27 mouse cellular contexts compared by ENCODE assay signal in genomic region chr12:9090226-9090625, GRCm38 (mm10).
A peak's percentile ranks its signal among the peaks of the same experiment; 100 is the strongest.
DNase-seq lines count a peak whose midpoint lies in the region; ATAC-seq lines count a peak whose summit lies in the region.
"Had no signal": no experiment of that assay in that cellular context is flagged by ENCODE, and none has a peak within 500 bp of the region (broad histone marks: within the 10 kb centered on the region; RNA-seq: fewer than 3 reads in every experiment).

No protein-coding gene starts in this region.

- no peaks in the 10 kb centered on the region for H3K9me3 ChIP-seq in embryonic facial prominence, embryonic 11.5 days (replicated peaks; ENCODE audit: control insufficient read depth, low read length)
- H3K9me3 ChIP-seq in embryonic facial prominence, embryonic 10.5 days, result no peaks in the 10 kb centered on the region
- H3K9me3 ChIP-seq in forebrain, embryonic 10.5 days, result no peaks in the 10 kb centered on the region
- H3K9me3 ChIP-seq in intestine, embryonic 15.5 days, result no peaks in the 10 kb centered on the region
- H3K9me3 ChIP-seq: embryonic facial prominence, embryonic 13.5 days; forebrain, embryonic 12.5 days; forebrain, embryonic 15.5 days; heart, embryonic 10.5 days; hindbrain, embryonic 12.5 days; hindbrain, embryonic 15.5 days had no signal

- H3K4me1 ChIP-seq in embryonic facial prominence, embryonic 11.5 days (ENCODE audit: control insufficient read depth, insufficient read depth, low read length), result no peaks in the 10 kb centered on the region
- H3K4me1 ChIP-seq in embryonic facial prominence, embryonic 10.5 days, result no peaks in the 10 kb centered on the region
- no peaks in the 10 kb centered on the region for H3K4me1 ChIP-seq in forebrain, embryonic 10.5 days
- no peaks in the 10 kb centered on the region for H3K4me1 ChIP-seq in intestine, embryonic 15.5 days (replicated peaks)
- H3K4me1 ChIP-seq: embryonic facial prominence, embryonic 13.5 days; forebrain, embryonic 12.5 days; forebrain, embryonic 15.5 days; heart, embryonic 10.5 days; hindbrain, embryonic 12.5 days; hindbrain, embryonic 15.5 days had no signal

- H3K4me3 ChIP-seq in embryonic facial prominence, embryonic 11.5 days (ENCODE audit: low read depth, low read length), result no peak overlapping the region
- H3K4me3 ChIP-seq in embryonic facial prominence, embryonic 10.5 days, result no peak overlapping the region
- no peak overlapping the region for H3K4me3 ChIP-seq in forebrain, embryonic 10.5 days
- no peak overlapping the region for H3K4me3 ChIP-seq in intestine, embryonic 15.5 days (replicated peaks)
- H3K4me3 ChIP-seq: embryonic facial prominence, embryonic 13.5 days; forebrain, embryonic 12.5 days; forebrain, embryonic 15.5 days; heart, adult 2 months; heart, embryonic 10.5 days; hindbrain, embryonic 12.5 days; hindbrain, embryonic 15.5 days had no signal

- H3K4me2 ChIP-seq in embryonic facial prominence, embryonic 11.5 days (ENCODE audit: low read depth, low read length), result no peak overlapping the region
- H3K4me2 ChIP-seq in intestine, embryonic 15.5 days (replicated peaks), result no peak overlapping the region
- H3K4me2 ChIP-seq: embryonic facial prominence, embryonic 13.5 days; forebrain, embryonic 12.5 days; forebrain, embryonic 15.5 days; hindbrain, embryonic 12.5 days; hindbrain, embryonic 15.5 days had no signal

- 53% methylated on average over 7 of the region's 7 CpGs for WGBS in embryonic facial prominence, embryonic 11.5 days
- 64% methylated on average over 7 of the region's 7 CpGs for WGBS in embryonic facial prominence, embryonic 10.5 days
- 80% methylated on average over 7 of the region's 7 CpGs for WGBS in forebrain, embryonic 10.5 days
- WGBS in intestine, embryonic 15.5 days, result 67% methylated on average over 7 of the region's 7 CpGs

- H3K27ac ChIP-seq in embryonic facial prominence, embryonic 11.5 days (replicated peaks; ENCODE audit: low read depth, low read length), result no peak overlapping the region
- H3K27ac ChIP-seq in embryonic facial prominence, embryonic 10.5 days (replicated peaks), result no peak overlapping the region
- no peak overlapping the region for H3K27ac ChIP-seq in forebrain, embryonic 10.5 days
- H3K27ac ChIP-seq in intestine, embryonic 15.5 days, result no peak overlapping the region
- H3K27ac ChIP-seq: embryonic facial prominence, embryonic 13.5 days; forebrain, embryonic 12.5 days; forebrain, embryonic 15.5 days; heart, adult 2 months; heart, embryonic 10.5 days; hindbrain, embryonic 12.5 days; hindbrain, embryonic 15.5 days had no signal

- H3K36me3 ChIP-seq in embryonic facial prominence, embryonic 11.5 days (replicated peaks; ENCODE audit: control insufficient read depth, insufficient read depth, low read depth, low read length), result no peaks in the 10 kb centered on the region
- no peaks in the 10 kb centered on the region for H3K36me3 ChIP-seq in embryonic facial prominence, embryonic 10.5 days (replicated peaks)
- no peaks in the 10 kb centered on the region for H3K36me3 ChIP-seq in forebrain, embryonic 10.5 days (replicated peaks)
- no peaks in the 10 kb centered on the region for H3K36me3 ChIP-seq in intestine, embryonic 15.5 days
- H3K36me3 ChIP-seq: embryonic facial prominence, embryonic 13.5 days; forebrain, embryonic 12.5 days; forebrain, embryonic 15.5 days; heart, embryonic 10.5 days; hindbrain, embryonic 12.5 days; hindbrain, embryonic 15.5 days had no signal

- no peaks in the 10 kb centered on the region for H3K27me3 ChIP-seq in embryonic facial prominence, embryonic 11.5 days (ENCODE audit: control insufficient read depth, insufficient read depth, low read length)
- H3K27me3 ChIP-seq in embryonic facial prominence, embryonic 10.5 days (replicated peaks; ENCODE audit: low read depth, poor library complexity, severe bottlenecking), result no peaks in the 10 kb centered on the region
- H3K27me3 ChIP-seq in forebrain, embryonic 10.5 days (ENCODE audit: poor library complexity, severe bottlenecking), result no peaks in the 10 kb centered on the region
- no peaks in the 10 kb centered on the region for H3K27me3 ChIP-seq in intestine, embryonic 15.5 days (replicated peaks)
- H3K27me3 ChIP-seq: embryonic facial prominence, embryonic 13.5 days; forebrain, embryonic 12.5 days; forebrain, embryonic 15.5 days; hindbrain, embryonic 12.5 days; hindbrain, embryonic 15.5 days had no signal

- no peak overlapping the region for H3K9ac ChIP-seq in embryonic facial prominence, embryonic 11.5 days (replicated peaks; ENCODE audit: low read length)
- H3K9ac ChIP-seq in intestine, embryonic 15.5 days, result no peak overlapping the region
- H3K9ac ChIP-seq: embryonic facial prominence, embryonic 13.5 days; forebrain, embryonic 12.5 days; forebrain, embryonic 15.5 days; hindbrain, embryonic 12.5 days; hindbrain, embryonic 15.5 days had no signal

- no peak for ATAC-seq in embryonic facial prominence, embryonic 11.5 days (replicated peaks; ENCODE audit: insufficient number of reproducible peaks, low FRiP score, low TSS enrichment, low read depth)
- ATAC-seq in intestine, embryonic 15.5 days, result no peak
- ATAC-seq: CD4-positive, CD25-positive, alpha-beta regulatory T cell, adult 4 months; forebrain, embryonic 15.5 days; intestine, embryonic 16.5 days had no signal

- DNase-seq in embryonic facial prominence, embryonic 11.5 days (ENCODE audit: low spot score), result peak; percentile 43
- DNase-seq in embryonic facial prominence, embryonic 10.5 days (ENCODE audit: low spot score), result no peak
- DNase-seq in 416B (ENCODE audit: low read depth) (peak; percentile 7), NIH3T3 (ENCODE audit: low read depth) (peak; percentile 73)
- DNase-seq in fibroblast of lung, adult 2 months (ENCODE audit: low read depth), result peak; percentile 74
- DNase-seq in adrenal gland, postnatal 36 days, result no peak
- DNase-seq in forebrain, embryonic 10.5 days (ENCODE audit: extremely low spot score, low spot score), result no peak
- DNase-seq: adrenal gland, adult 2 months; adrenal gland, postnatal 14 days; cerebellum, adult 11-12 months; cerebellum, adult 8-10 months; cerebellum, postnatal 10 days; cerebellum, postnatal 36 days; embryo, embryonic 11 days; gastrocnemius, postnatal 25 days; heart, adult 2 months; kidney, adult 18-20 months; kidney, adult 9 months had no signal

Comparison
In these comparisons a context has a peak if more than half of its experiments do, and no peak if none do; other contexts are left out.
1. DNase-seq: peak in embryonic facial prominence, embryonic 11.5 days (single experiment), 416B (single experiment), NIH3T3 (single experiment) and fibroblast of lung, adult 2 months (single experiment); none in embryonic facial prominence, embryonic 10.5 days (single experiment), adrenal gland, postnatal 36 days (0 of 2) and forebrain, embryonic 10.5 days (single experiment).